Mouse (Mus musculus): ENCODE data around the gene Sbpl.
"Not testable (repeated sequence)": the region's sequence is repeated elsewhere in the genome, so short reads cannot be mapped to it uniquely, and the experiment has no call there.

Gene Sbpl

GRCm38 (mm10) chr17:23961573-23962122, 6.6 kb upstream of the Sbpl start:
- in situ Hi-C loops (cut with MboI; ENCODE audit: low sequenced_read_pairs): no loop called here

GRCm38 (mm10) chr17:23960084-23960738, 5.1 kb upstream of the Sbpl start:
- in situ Hi-C loops (cut with MboI; ENCODE audit: low sequenced_read_pairs): no loop called here

GRCm38 (mm10) chr17:23950828-23951227, 4.2 kb downstream of the Sbpl start:
- in situ Hi-C loops (cut with MboI; ENCODE audit: low sequenced_read_pairs): not testable (repeated sequence)

GRCm38 (mm10) chr17:23949068-23949467, 6.0 kb downstream of the Sbpl start:
- in situ Hi-C loops (cut with MboI; ENCODE audit: low sequenced_read_pairs): no loop called here

GRCm38 (mm10) chr17:23947486-23947885, 7.6 kb downstream of the Sbpl start:
- in situ Hi-C loops (cut with MboI; ENCODE audit: low sequenced_read_pairs): not testable (repeated sequence)

GRCm38 (mm10) chr17:23941372-23941771, 13.7 kb downstream of the Sbpl start, which contains the start of gene Sbp:
TSS of gene Sbp (plus strand) at chr17:23941672.
- in situ Hi-C loops (cut with MboI; ENCODE audit: low sequenced_read_pairs): no loop called here

GRCm38 (mm10) chr17:23931157-23931556, 23.9 kb downstream of the Sbpl start:
- in situ Hi-C loops (cut with MboI; ENCODE audit: low sequenced_read_pairs): no loop called here

DNA sequence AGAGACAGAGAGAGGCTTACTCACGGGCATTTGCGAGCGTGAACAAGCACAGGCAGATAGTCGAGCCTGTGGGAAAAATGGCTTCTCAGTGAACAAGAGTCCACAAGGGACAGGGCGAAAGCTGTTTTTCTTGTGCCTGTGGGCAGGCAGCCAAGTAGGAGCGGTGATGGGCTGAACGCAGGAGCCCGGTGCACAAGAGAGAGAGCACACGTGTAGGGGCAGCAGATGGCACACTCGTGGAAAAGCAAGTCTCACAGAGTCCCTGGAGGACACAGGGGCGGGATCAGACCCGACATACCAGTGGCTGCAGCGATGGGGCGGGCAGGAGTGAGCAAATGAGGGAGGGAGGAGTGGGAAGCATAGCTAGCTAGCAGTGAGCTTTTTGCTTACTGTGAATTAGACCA, 30.0 kb downstream of the Sbpl start:
- in situ Hi-C loops (cut with MboI; ENCODE audit: low sequenced_read_pairs): no loop called here

DNA sequence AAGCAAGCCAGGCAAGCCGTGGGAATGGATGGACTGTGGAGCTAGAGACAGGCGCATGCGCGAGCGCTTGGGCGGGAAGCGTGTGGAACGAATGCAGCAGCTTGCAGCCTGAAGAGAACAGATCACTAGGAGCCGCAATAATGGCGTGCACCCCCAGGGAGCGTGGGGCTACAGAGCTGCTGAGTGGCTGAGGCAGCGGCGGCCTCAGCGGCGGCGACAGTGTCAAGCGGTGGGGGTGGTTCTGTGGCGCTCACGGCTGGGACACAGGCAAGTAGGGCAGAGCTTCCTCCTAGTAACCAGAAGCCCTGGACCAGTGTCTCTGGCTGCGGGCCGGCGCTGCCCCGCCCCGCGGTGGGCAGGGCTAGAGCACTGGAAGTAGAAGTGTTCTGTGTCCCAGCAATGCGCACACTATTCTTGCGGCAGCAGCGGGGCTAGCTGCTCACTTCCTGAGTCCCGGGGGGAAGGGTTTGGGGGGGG, 30.5 kb downstream of the Sbpl start:
- in situ Hi-C loops (cut with MboI; ENCODE audit: low sequenced_read_pairs): no loop called here

GRCm38 (mm10) chr17:23917158-23917557, 37.9 kb downstream of the Sbpl start, which contains the start of gene Dcpp3:
TSS of gene Dcpp3 (plus strand) at chr17:23917458.
- in situ Hi-C loops (cut with MboI; ENCODE audit: low sequenced_read_pairs): not testable (repeated sequence)
